Mouse (Mus musculus): Measurements from ENCODE around the gene Trrap. TPM values are rescaled to one million over a fixed set of nuclear protein-coding genes. Genes with fewer than 3 reads are reported as not detected.
"Not testable (repeated sequence)": the region's sequence is repeated elsewhere in the genome, so short reads cannot be mapped to it uniquely, and the experiment has no call there.

Gene Trrap
- polyA plus RNA-seq (2015; fragmentation: Nextera tagmentation; extraction: Ambion mirVana): 41.6 and 51.7 TPM in 2 replicates

DNA sequence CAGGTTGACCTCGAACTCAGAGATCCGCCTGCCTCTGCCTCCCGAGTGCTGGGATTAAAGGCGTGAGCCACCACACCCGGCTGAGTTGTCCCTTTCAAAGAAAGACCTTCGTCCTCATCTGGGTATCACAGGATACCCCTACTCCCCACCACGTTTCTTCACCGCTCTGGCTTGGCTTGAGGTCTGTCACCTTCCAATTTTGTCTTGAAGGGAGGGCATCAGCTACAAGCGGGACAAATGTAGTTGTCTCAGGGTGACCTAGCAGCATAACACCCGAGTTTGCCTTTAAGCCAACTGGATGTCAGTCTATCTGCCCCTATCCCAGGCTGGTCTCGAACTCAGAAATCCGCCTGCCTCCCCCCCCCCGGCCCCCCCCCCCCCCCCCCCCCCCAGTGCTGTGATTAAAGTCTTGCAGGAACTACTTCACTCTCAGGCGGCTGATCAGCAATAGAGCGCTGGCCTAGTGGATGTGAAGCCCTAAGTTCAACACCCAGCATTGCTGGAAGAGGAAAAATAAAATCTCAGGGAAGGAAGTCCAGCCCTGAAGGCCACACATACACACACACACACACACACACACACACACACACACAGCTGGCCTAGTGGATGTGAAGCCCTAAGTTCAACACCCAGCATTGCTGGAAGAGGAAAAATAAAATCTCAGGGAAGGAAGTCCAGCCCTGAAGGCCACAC, at the start of gene Trrap:
TSS of gene Trrap (plus strand) at position 627 of the 693 bp plus-strand sequence.
- DNase-seq (ENCODE audit: low spot score): not testable (repeated sequence)

- no peak for DNase-seq (ENCODE audit: low spot score)
These were observed 47.8 kb upstream of the Trrap start for GRCm38 (mm10) chr5:144719781-144720180.

GRCm38 (mm10) chr5:144720281-144720680, 47.3 kb upstream of the Trrap start:
- no peak for DNase-seq (ENCODE audit: low spot score)

GRCm38 (mm10) chr5:144724926-144725325, 42.6 kb upstream of the Trrap start:
- DNase-seq (ENCODE audit: low spot score): no peak

- DNase-seq (ENCODE audit: low spot score): no peak
These were observed 42.0 kb upstream of the Trrap start for GRCm38 (mm10) chr5:144725554-144725953.

DNA sequence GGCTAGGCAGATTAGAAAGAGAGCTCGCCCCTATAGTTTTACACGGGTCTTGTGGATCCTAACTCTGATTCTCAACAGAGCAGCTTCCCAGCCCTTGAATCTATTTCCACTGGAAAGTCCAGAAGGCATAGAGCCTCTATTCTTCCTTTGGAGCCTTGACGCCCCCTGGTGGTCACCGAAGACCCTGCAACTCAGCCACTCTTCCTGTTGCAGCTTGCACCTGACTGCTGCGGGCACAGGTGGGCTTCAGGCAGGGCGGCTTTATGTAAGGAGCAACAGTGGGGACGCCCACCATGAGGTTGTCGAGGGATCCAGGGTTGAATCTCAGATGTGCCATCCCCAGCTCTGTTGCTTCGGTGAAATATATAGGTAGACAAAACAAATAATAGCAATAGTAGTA, 40.4 kb upstream of the Trrap start:
- DNase-seq (ENCODE audit: low spot score): peak; percentile 30

DNA sequence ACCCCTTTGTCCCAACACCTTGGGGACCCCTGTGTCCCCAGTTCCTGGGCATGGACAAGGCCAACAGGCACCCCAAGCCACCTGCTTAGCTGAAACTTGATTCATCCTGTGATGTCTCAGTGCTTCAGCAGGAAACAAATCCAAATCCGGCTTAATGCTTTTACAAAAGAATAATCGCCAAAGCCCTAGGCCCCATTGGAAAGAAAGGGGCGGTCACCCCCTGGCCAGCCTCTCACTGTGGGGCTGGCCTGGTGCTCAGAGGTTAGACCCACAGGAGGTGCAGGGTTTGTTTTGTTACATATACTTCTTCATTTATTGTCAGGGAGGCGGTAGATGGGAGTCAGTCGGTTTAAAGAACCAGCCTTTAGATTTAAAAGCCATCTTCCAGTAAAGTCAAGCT, 39.3 kb upstream of the Trrap start:
- no peak for DNase-seq (ENCODE audit: low spot score)

- DNase-seq (ENCODE audit: low spot score): no peak
These were observed 38.3 kb upstream of the Trrap start for GRCm38 (mm10) chr5:144729216-144729615.

DNA sequence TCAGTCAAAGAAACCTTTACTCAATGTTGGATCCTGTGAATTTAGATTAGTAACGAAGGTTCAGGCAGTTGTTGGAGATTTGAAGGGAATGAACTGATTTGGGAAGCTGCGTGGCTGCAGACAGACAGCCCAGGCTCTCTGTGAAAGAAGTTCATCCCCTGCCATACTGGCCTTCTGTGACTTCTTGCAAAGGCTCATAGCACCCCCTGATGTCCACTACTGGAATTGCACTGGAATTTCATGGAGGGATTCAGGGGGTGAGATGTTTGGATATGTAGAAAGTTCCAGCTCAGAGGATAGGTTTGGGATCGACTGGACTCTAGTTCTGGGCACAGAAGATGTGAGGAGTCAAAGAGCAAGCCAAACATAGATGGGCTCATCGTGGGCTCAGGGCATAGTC, 33.6 kb upstream of the Trrap start:
- DNase-seq (ENCODE audit: low spot score): peak; percentile 23

GRCm38 (mm10) chr5:144734949-144735348, 32.6 kb upstream of the Trrap start:
- peak; percentile 45 for DNase-seq (ENCODE audit: low spot score)

DNA sequence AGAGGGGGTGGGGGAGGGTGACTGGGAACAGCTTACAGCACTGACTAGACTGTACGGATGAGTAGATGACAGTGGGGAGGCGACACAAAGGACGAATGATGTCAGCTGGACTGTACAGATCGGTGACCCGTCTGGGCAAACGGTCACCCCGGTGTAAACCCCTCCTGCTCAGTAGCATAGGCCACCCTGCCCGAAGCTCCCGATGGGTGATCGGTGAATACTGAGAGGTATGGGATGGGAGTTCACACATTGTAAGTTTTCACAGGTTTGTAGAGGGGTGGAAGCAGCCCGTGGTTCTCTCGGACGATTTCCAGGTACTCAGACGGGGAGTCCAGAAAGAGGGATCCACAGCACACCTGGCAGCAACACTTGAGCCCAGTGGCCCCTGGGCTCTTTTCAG, 30.4 kb upstream of the Trrap start:
- no peak for DNase-seq (ENCODE audit: low spot score)

DNA sequence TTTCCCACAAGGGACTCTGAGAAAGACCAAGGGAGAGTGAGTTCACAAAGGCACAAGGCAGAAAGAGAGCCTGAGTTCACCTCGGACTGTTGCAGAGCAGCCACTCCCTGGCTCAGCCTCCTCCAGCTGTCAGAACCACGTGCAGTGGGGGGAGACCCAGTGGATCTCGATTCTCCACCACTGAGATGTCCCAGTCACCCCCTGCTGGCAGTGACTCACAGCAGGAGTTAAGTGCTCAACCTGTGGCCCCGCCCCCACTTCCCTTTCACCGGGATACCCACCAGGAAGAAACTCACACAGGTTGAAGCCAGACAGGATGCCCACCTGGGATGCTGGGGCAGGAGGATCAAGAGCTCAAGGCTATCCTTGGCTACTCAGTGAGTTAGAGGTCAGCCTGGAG, 15.1 kb upstream of the Trrap start:
- DNase-seq (ENCODE audit: low spot score): peak; percentile 54

GRCm38 (mm10) chr5:144753041-144753440, 14.5 kb upstream of the Trrap start:
- DNase-seq (ENCODE audit: low spot score): peak; percentile 41

DNA sequence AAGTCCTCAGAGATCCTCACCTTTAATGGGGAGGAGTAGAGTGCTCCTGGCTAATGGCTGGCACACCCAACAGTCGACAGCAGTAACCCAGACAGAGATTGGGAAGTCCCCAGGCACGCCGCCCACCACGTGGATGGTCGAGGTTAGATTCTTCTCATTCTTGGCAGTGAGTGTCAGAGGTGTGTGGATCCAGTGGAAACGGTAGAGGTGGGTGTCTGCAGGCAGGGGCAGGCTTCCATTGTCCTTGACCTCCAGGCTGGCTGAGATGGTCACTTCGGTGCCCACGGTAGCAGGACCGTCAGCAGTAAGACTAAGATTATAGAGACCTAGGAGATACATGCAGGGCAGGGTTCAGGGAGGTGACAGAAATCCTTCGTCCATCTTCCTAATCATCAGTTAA, 12.3 kb upstream of the Trrap start:
- DNase-seq (ENCODE audit: low spot score): no peak

- no peak for DNase-seq (ENCODE audit: low spot score)
These were observed 10.1 kb upstream of the Trrap start for GRCm38 (mm10) chr5:144757402-144757801.

DNA sequence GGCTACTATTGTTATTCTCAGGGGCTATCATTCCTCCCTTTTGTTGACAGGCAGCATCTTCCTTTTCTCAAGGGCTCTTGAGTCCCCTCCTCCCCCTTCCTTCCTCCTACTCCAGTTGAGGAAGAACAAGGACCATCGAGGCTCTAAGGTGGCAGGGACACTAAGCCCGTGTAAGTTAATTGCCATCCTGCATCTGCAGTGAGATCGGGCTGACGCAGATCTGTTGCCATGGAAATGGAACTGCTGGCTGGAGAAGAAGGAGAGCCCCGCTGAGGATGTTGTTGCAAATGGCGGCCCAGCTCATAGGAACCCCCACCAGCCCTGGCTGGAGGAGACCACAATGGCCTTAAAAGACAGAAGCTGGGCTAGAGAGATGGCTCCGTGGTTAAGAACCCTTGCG, 9.1 kb upstream of the Trrap start:
- no peak for DNase-seq (ENCODE audit: low spot score)

- DNase-seq (ENCODE audit: low spot score): no peak
These were observed 6.2 kb upstream of the Trrap start, which contains the start of gene Tmem130 for GRCm38 (mm10) chr5:144761161-144761868. TSS of gene Tmem130 (minus strand) at chr5:144761818.

GRCm38 (mm10) chr5:144766026-144766425, 1.5 kb upstream of the Trrap start:
- DNase-seq (ENCODE audit: low spot score): no peak

- no peak for DNase-seq (ENCODE audit: low spot score)
These were observed 886 bp upstream of the Trrap start for GRCm38 (mm10) chr5:144766646-144767045.

DNA sequence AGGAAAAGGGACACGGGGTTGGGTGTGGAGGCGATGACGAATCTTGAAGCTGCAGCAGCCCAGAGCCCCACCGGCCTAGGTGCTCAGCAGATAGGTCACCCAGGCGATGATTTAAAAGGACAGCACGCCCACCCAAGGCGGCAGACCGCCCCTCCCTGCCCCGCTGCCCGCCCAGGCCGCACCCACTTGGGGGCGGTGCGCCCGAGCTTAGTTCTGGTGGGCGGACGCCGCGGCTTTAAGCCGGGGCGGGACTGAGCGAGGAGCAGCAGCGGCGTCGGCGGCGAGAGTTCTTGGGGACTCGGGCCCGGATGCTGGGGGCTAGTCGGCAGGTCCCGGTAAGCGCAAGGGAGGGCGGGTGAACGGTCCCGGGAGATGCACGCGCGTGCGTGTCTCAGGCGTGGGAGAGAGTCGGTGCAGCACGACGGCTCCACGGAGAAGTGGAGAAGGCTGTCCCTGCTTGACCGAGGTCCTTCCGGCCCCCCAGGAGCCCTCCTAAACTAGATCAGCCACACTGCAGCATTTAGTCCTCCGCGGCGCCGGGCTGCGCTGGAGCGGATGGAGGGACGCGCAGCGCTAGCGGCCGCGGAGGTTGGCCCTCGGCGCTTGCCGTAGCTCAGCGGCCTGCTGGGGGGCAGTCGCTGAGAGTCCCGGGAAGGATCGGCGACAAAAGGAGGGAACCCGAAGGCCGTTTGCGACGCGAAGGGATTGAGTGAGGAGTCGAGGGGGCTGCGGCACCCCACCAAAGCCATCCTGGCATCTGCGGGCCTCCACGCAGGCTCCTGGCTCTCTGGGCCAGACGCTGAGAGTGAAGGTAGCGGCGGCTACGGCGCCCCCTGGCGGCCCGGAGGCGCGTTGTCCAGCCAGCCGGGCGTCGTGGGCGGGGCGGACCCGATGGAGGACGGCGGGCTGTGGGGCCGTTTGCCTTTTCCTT, 644 bp downstream of the Trrap start:
- peak; percentile 94 for DNase-seq (ENCODE audit: low spot score)

- DNase-seq (ENCODE audit: low spot score): no peak
These were observed 1.5 kb downstream of the Trrap start for GRCm38 (mm10) chr5:144769067-144769482.

DNA sequence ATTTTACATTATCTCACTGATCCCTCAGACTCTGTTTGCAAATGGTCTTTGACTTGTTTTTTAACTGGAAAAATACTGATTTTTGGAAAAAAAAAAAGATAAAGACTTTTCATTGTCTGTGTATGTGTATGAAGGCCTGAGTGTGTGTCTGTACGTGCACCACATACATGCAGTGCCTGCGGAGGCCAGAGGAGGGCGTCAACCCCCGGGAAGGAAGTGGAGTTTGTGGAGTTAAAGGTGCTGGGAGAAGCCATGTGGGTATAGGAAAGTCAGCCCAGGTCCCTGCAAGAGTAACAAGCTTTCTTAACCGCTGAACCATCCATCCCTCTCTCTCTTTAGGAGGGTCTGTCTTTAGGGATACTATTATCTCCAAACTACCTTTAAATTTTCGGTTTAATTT, 5.7 kb downstream of the Trrap start:
- no peak for DNase-seq (ENCODE audit: low spot score)

Measured in thymus, postnatal 0 days (tissue).